Mouse (Mus musculus) CD8-positive naive resting alpha-beta T cell, adult 2 months (primary cell): ENCODE results near the gene Cblb.
A peak's percentile ranks its signal among the peaks of the same experiment; 100 is the strongest.

Experiments used
- DNase-seq, 2 experiments: peaks; one replicate each; pipeline ENCODE4 v3.0.0; 2022; ENCODE audit warnings: low read depth in 2 of 2, low spot score in 2 of 2

Cblb gene

GRCm38 (mm10) chr16:52031091-52031689 is at the start of gene Cblb:
Gene Cblb (plus strand): TSS chr16:52031225.
- peak; percentile 96 for DNase-seq

GRCm38 (mm10) chr16:51985436-51985835 is 45.6 kb upstream of the Cblb start:
- DNase-seq: no peak

GRCm38 (mm10) chr16:51986207-51986606 is 44.8 kb upstream of the Cblb start:
- no peak for DNase-seq

GRCm38 (mm10) chr16:51987085-51987620 is 43.9 kb upstream of the Cblb start:
- DNase-seq: no peak

- no peak for DNase-seq
Measured at GRCm38 (mm10) chr16:51988027-51988426, 43.0 kb upstream of the Cblb start.

GRCm38 (mm10) chr16:51989259-51989658 is 41.8 kb upstream of the Cblb start:
- DNase-seq: peak in 1 of 2 experiments; percentile 2

GRCm38 (mm10) chr16:52000043-52000442 is 31.0 kb upstream of the Cblb start:
- no peak for DNase-seq

GRCm38 (mm10) chr16:52000801-52001200 is 30.2 kb upstream of the Cblb start:
- DNase-seq: no peak

GRCm38 (mm10) chr16:52007006-52007405 is 24.0 kb upstream of the Cblb start:
- peak; percentile 39 to 55 for DNase-seq

GRCm38 (mm10) chr16:52008471-52008870 is 22.6 kb upstream of the Cblb start:
- DNase-seq: no peak

GRCm38 (mm10) chr16:52009421-52009820 is 21.6 kb upstream of the Cblb start:
- peak in 1 of 2 experiments; percentile 24 for DNase-seq

GRCm38 (mm10) chr16:52012984-52013383 is 18.0 kb upstream of the Cblb start:
- DNase-seq: no peak

GRCm38 (mm10) chr16:52013812-52014211 is 17.2 kb upstream of the Cblb start:
- no peak for DNase-seq

GRCm38 (mm10) chr16:52023417-52023816 is 7.6 kb upstream of the Cblb start:
- DNase-seq: no peak

- no peak for DNase-seq
Measured at GRCm38 (mm10) chr16:52027326-52027725, 3.7 kb upstream of the Cblb start.

- DNase-seq: no peak
Measured at GRCm38 (mm10) chr16:52029001-52029400, 2.0 kb upstream of the Cblb start.

GRCm38 (mm10) chr16:52031712-52032251 is 757 bp downstream of the Cblb start:
- DNase-seq: peak; percentile 47 to 55

- DNase-seq: no peak
Measured at GRCm38 (mm10) chr16:52032376-52033330, 1.6 kb downstream of the Cblb start.

- DNase-seq: no peak
Measured at GRCm38 (mm10) chr16:52033381-52034315, 2.6 kb downstream of the Cblb start.

- no peak for DNase-seq
Measured at GRCm38 (mm10) chr16:52034356-52034755, 3.3 kb downstream of the Cblb start.

GRCm38 (mm10) chr16:52036295-52036694 is 5.3 kb downstream of the Cblb start:
- DNase-seq: no peak
